Mouse (Mus musculus): ENCODE data around the gene Aunip. TPM values are rescaled to one million over a fixed set of nuclear protein-coding genes. Genes with fewer than 3 reads are reported as not detected.

The Aunip gene
- polyA plus RNA-seq, 1 experiment from 2014 or later: 0.78 TPM

DNA sequence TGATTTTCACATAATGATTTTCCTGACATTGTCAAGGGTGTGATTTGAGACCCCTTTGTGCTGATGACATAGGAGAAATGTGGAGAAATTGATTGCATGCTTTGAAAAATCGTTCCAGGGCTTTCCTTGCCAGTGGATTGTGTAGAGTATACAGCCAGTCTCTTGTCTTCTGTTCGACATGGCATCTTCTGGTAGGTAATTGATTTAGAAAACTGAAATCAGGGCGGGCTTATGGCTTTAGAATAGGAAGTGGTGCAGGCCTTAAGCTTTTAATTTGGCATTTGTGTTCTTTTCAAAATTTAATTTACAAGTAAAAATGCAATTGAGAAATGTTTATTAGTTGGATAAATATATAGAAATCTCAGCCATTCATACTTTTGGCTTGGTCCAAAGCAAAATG is 40.8 kb upstream of the Aunip start:
- H3K9me3 ChIP-seq (ENCODE audit: control insufficient read depth, low read length): no peaks in the 10 kb centered on the region
- 22% methylated on average over 3 of the region's 3 CpGs for WGBS
- H3K4me2 ChIP-seq (ENCODE audit: low read length): peak overlapping the region; percentile 88
- ATAC-seq (ENCODE audit: low FRiP score, low TSS enrichment) (no peak), DNase-seq (peak; percentile 68)
- H3K9ac ChIP-seq (replicated peaks; ENCODE audit: low read length): peak overlapping the region; percentile 91
- H3K27me3 ChIP-seq (ENCODE audit: control insufficient read depth, insufficient read depth, low read length): no peaks in the 10 kb centered on the region
- H3K36me3 ChIP-seq (ENCODE audit: control insufficient read depth, insufficient read depth, low read length): peaks cover 40% of the 10 kb centered on the region
- peaks cover 57% of the 10 kb centered on the region for H3K4me1 ChIP-seq (ENCODE audit: control insufficient read depth, insufficient read depth, low read length)
- H3K27ac ChIP-seq (replicated peaks; ENCODE audit: low read depth, low read length): peak overlapping the region; percentile 94
- H3K4me3 ChIP-seq (replicated peaks; ENCODE audit: low read depth, low read length): peak overlapping the region; percentile 72

- peak; percentile 59 for DNase-seq
- no peaks in the 10 kb centered on the region for H3K9me3 ChIP-seq (ENCODE audit: control insufficient read depth, low read length)
- peak overlapping the region; percentile 72 for H3K4me3 ChIP-seq (replicated peaks; ENCODE audit: low read depth, low read length)
Observed at GRCm38 (mm10) chr4:134471469-134471868, 39.3 kb upstream of the Aunip start.

DNA sequence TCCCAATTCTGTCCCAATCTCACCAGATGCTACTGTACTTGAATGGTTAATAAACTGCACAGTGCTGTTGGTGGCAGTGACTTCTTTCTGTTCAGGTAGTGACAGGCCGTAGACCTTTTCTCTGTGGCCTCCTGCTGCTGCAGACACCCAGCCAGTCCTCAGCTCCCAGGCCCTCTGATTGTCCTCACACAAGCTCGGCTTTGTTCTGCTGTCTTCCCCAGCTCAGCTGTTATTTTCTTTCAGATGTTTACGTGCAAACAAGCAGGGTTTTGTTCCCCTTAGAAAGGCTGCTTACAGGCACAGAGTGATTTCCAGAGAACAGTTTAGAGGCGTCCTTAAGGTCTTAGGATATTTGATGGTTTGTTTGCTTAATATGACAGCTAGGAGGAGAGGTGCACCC is 37.0 kb upstream of the Aunip start:
- Histone ChIP-seq H3K27me3 (ENCODE audit: control insufficient read depth, insufficient read depth, low read length) (no peaks in the 10 kb centered on the region), H3K4me1 (ENCODE audit: control insufficient read depth, insufficient read depth, low read length) (peaks cover 35% of the 10 kb centered on the region), H3K4me2 (ENCODE audit: low read length) (peak overlapping the region; percentile 6), H3K9ac (replicated peaks; ENCODE audit: low read length) (no peak overlapping the region), H3K36me3 (ENCODE audit: control insufficient read depth, insufficient read depth, low read length) (peaks cover 66% of the 10 kb centered on the region), H3K4me3 (replicated peaks; ENCODE audit: low read depth, low read length) (no peak overlapping the region), H3K27ac (replicated peaks; ENCODE audit: low read depth, low read length) (peak overlapping the region; percentile 67), H3K9me3 (ENCODE audit: control insufficient read depth, low read length) (no peaks in the 10 kb centered on the region)
- DNase-seq (no peak), ATAC-seq (ENCODE audit: low FRiP score, low TSS enrichment) (no peak)
- 56% methylated on average over 4 of the region's 4 CpGs for WGBS

More at GRCm38 (mm10) chr4:134471469-134471868, 39.3 kb upstream of the Aunip start:
- peak overlapping the region; percentile 88 for H3K4me2 ChIP-seq (ENCODE audit: low read length)
- H3K36me3 ChIP-seq (ENCODE audit: control insufficient read depth, insufficient read depth, low read length): peaks cover 55% of the 10 kb centered on the region
- no peaks in the 10 kb centered on the region for H3K27me3 ChIP-seq (ENCODE audit: control insufficient read depth, insufficient read depth, low read length)
- peak overlapping the region; percentile 74 for H3K27ac ChIP-seq (replicated peaks; ENCODE audit: low read depth, low read length)
- ATAC-seq (ENCODE audit: low FRiP score, low TSS enrichment): no peak
- H3K9ac ChIP-seq (replicated peaks; ENCODE audit: low read length): peak overlapping the region; percentile 65; the same call in 1 of the 2 replicates
- peaks cover 43% of the 10 kb centered on the region for H3K4me1 ChIP-seq (ENCODE audit: control insufficient read depth, insufficient read depth, low read length)

DNA sequence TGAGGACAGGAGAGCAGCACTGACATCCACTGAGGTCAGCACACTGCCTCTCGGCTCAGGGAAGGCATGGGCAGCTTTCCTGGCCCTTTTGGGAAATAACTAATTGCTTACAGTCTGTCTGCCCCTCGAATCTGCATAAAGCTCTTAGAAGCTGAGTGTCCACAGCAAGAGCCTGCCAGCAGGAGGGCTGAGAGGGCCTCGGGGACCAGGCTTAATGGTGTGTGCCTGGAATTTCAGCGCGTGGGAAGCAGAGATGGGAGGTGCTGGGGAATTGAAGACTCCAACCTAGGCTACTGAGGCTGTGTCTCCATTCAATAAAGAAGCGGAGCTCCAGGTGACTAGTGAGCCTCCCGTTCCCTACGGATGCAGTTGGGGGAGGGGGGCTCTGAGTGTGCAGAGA is 36.6 kb upstream of the Aunip start:
- peak overlapping the region; percentile 67 for H3K27ac ChIP-seq (replicated peaks; ENCODE audit: low read depth, low read length)
- peak; percentile 55 for DNase-seq
- peaks cover 66% of the 10 kb centered on the region for H3K36me3 ChIP-seq (ENCODE audit: control insufficient read depth, insufficient read depth, low read length)
- peak overlapping the region; percentile 6 for H3K4me2 ChIP-seq (ENCODE audit: low read length)
- 0 out of 2 replicates have a peak overlapping the region, but pooled peaks have one; percentile 7 for H3K9ac ChIP-seq (replicated peaks; ENCODE audit: low read length)
- H3K9me3 ChIP-seq (ENCODE audit: control insufficient read depth, low read length): no peaks in the 10 kb centered on the region
- no peaks in the 10 kb centered on the region for H3K27me3 ChIP-seq (ENCODE audit: control insufficient read depth, insufficient read depth, low read length)
- no peak overlapping the region for H3K4me3 ChIP-seq (replicated peaks; ENCODE audit: low read depth, low read length)
- peaks cover 35% of the 10 kb centered on the region for H3K4me1 ChIP-seq (ENCODE audit: control insufficient read depth, insufficient read depth, low read length)
- 32% methylated on average over 8 of the region's 8 CpGs for WGBS
- no peak for ATAC-seq (ENCODE audit: low FRiP score, low TSS enrichment)

DNA sequence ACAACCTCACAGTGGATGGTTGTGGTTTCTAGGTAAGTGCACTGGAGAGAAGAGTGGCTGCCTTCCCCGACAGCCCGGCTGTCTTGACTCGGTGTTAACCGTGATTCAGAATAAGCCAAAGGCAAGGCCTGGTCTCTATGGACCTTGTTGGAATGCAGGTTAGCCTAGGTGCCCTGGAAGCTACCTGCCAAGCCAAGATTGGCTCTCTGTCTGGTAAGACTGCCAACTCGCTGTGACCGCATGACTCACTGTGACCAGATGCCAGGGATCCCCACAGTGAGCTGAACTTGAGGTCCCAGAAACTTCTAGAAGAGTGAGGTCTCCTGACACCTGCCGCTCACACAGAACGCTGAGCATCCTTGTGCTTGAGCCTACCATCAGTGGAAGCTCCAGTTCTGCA is 33.9 kb upstream of the Aunip start:
- Histone ChIP-seq H3K4me2 (ENCODE audit: low read length) (no peak overlapping the region), H3K9me3 (ENCODE audit: control insufficient read depth, low read length) (no peaks in the 10 kb centered on the region), H3K27ac (replicated peaks; ENCODE audit: low read depth, low read length) (peak overlapping the region; percentile 57), H3K9ac (replicated peaks; ENCODE audit: low read length) (no peak overlapping the region), H3K4me1 (ENCODE audit: control insufficient read depth, insufficient read depth, low read length) (peaks cover 26% of the 10 kb centered on the region), H3K36me3 (ENCODE audit: control insufficient read depth, insufficient read depth, low read length) (peaks cover 54% of the 10 kb centered on the region), H3K4me3 (replicated peaks; ENCODE audit: low read depth, low read length) (no peak overlapping the region), H3K27me3 (ENCODE audit: control insufficient read depth, insufficient read depth, low read length) (no peaks in the 10 kb centered on the region)
- ATAC-seq (ENCODE audit: low FRiP score, low TSS enrichment) (no peak), DNase-seq (no peak)
- WGBS: 89% methylated on average over 8 of the region's 8 CpGs

- Histone ChIP-seq H3K4me1 (ENCODE audit: control insufficient read depth, insufficient read depth, low read length) (peaks cover 14% of the 10 kb centered on the region), H3K4me3 (replicated peaks; ENCODE audit: low read depth, low read length) (no peak overlapping the region), H3K27ac (replicated peaks; ENCODE audit: low read depth, low read length) (peak overlapping the region; percentile 57), H3K9ac (replicated peaks; ENCODE audit: low read length) (no peak overlapping the region), H3K9me3 (ENCODE audit: control insufficient read depth, low read length) (no peaks in the 10 kb centered on the region), H3K4me2 (ENCODE audit: low read length) (no peak overlapping the region), H3K36me3 (ENCODE audit: control insufficient read depth, insufficient read depth, low read length) (peaks cover 42% of the 10 kb centered on the region), H3K27me3 (ENCODE audit: control insufficient read depth, insufficient read depth, low read length) (no peaks in the 10 kb centered on the region)
- ATAC-seq (ENCODE audit: low FRiP score, low TSS enrichment): peak; percentile 70
- WGBS: 5% methylated on average over 9 of the region's 9 CpGs
- peak; percentile 93 for DNase-seq
Observed at GRCm38 (mm10) chr4:134478031-134478430, 32.8 kb upstream of the Aunip start.

- no peaks in the 10 kb centered on the region for H3K9me3 ChIP-seq (ENCODE audit: control insufficient read depth, low read length)
- WGBS: 86% methylated on average over 4 of the region's 4 CpGs
- DNase-seq (no peak), ATAC-seq (ENCODE audit: low FRiP score, low TSS enrichment) (no peak)
- H3K9ac ChIP-seq (replicated peaks; ENCODE audit: low read length): no peak overlapping the region
- H3K36me3 ChIP-seq (ENCODE audit: control insufficient read depth, insufficient read depth, low read length): peaks cover 27% of the 10 kb centered on the region
- H3K4me2 ChIP-seq (ENCODE audit: low read length): no peak overlapping the region
- no peak overlapping the region for H3K27ac ChIP-seq (replicated peaks; ENCODE audit: low read depth, low read length)
- no peaks in the 10 kb centered on the region for H3K27me3 ChIP-seq (ENCODE audit: control insufficient read depth, insufficient read depth, low read length)
- H3K4me1 ChIP-seq (ENCODE audit: control insufficient read depth, insufficient read depth, low read length): peaks cover 4% of the 10 kb centered on the region
- no peak overlapping the region for H3K4me3 ChIP-seq (replicated peaks; ENCODE audit: low read depth, low read length)
Observed at GRCm38 (mm10) chr4:134479839-134480238, 31.0 kb upstream of the Aunip start.

DNA sequence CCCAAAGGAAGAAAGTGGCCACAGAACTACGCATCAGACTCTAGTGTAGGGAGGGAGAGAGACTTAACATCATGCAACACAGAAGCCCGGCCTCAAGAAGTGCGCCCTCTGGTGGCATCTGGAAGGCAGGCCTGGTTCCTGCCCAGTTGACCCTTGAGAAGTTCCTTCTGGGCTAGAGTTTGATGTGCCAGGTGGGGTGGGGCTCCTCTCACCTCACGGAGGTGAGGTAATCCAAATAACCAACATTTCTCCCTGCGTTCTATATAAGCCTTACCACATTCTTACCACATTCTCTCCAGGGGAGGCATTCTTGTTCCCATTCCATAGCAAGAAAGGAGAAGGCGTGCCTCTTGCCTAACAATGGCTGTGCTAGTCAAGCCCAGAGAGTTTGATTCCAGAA is 29.9 kb upstream of the Aunip start:
- no peak overlapping the region for H3K9ac ChIP-seq (replicated peaks; ENCODE audit: low read length)
- DNase-seq: peak; percentile 80
- no peak overlapping the region for H3K4me2 ChIP-seq (ENCODE audit: low read length)
- no peaks in the 10 kb centered on the region for H3K9me3 ChIP-seq (ENCODE audit: control insufficient read depth, low read length)
- no peak for ATAC-seq (ENCODE audit: low FRiP score, low TSS enrichment)
- H3K4me3 ChIP-seq (replicated peaks; ENCODE audit: low read depth, low read length): no peak overlapping the region
- no peak overlapping the region for H3K27ac ChIP-seq (replicated peaks; ENCODE audit: low read depth, low read length)
- peaks cover 3% of the 10 kb centered on the region for H3K4me1 ChIP-seq (ENCODE audit: control insufficient read depth, insufficient read depth, low read length)
- 22% methylated on average over 6 of the region's 6 CpGs for WGBS
- peaks cover 17% of the 10 kb centered on the region for H3K36me3 ChIP-seq (ENCODE audit: control insufficient read depth, insufficient read depth, low read length)
- no peaks in the 10 kb centered on the region for H3K27me3 ChIP-seq (ENCODE audit: control insufficient read depth, insufficient read depth, low read length)

DNA sequence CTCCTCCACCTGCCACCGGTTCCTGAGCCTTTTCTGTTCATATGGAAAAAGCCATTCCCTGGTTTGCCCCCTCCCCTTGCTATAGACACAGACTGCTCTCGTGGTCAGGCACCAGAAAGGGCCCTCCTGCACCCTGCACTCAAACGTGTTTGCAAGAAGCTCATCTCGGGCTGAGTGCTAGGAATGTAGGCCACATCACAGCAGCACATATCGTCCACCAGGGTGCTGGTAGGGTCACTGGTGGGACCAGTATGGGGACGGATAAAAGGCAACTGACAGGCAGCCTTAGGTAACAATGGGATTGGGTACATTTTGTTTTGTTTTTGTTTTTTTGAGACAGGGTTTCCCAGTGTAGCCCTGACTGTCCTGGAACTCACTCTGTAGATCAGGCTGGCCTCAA is 29.5 kb upstream of the Aunip start:
- Histone ChIP-seq H3K4me2 (ENCODE audit: low read length) (no peak overlapping the region), H3K4me1 (ENCODE audit: control insufficient read depth, insufficient read depth, low read length) (peaks cover 3% of the 10 kb centered on the region), H3K9me3 (ENCODE audit: control insufficient read depth, low read length) (no peaks in the 10 kb centered on the region), H3K36me3 (ENCODE audit: control insufficient read depth, insufficient read depth, low read length) (peaks cover 13% of the 10 kb centered on the region), H3K27ac (replicated peaks; ENCODE audit: low read depth, low read length) (no peak overlapping the region), H3K4me3 (replicated peaks; ENCODE audit: low read depth, low read length) (no peak overlapping the region), H3K9ac (replicated peaks; ENCODE audit: low read length) (no peak overlapping the region), H3K27me3 (ENCODE audit: control insufficient read depth, insufficient read depth, low read length) (no peaks in the 10 kb centered on the region)
- DNase-seq (no peak), ATAC-seq (ENCODE audit: low FRiP score, low TSS enrichment) (no peak)
- WGBS: 65% methylated on average over 6 of the region's 6 CpGs
